Mouse (Mus musculus): Measurements from ENCODE around the gene Casd1. TPM values are rescaled to one million over a fixed set of nuclear protein-coding genes. Genes with fewer than 3 reads are reported as not detected.
A peak's percentile ranks its signal among the peaks of the same experiment; 100 is the strongest.
"Not testable (repeated sequence)": the region's sequence is repeated elsewhere in the genome, so short reads cannot be mapped to it uniquely, and the experiment has no call there.

Gene Casd1
- total RNA-seq, 2 experiments from 2014 or later = 33.4 to 34.5 TPM

- intact Hi-C loops (cut with DNase I) = no loop called here
- no peak for DNase-seq
Measured at GRCm38 (mm10) chr6:4610216-4610896, 9.7 kb downstream of the Casd1 start.

- intact Hi-C loops (cut with DNase I) = no loop called here
- DNase-seq = no peak
Measured at GRCm38 (mm10) chr6:4611853-4612252, 11.2 kb downstream of the Casd1 start.

DNA sequence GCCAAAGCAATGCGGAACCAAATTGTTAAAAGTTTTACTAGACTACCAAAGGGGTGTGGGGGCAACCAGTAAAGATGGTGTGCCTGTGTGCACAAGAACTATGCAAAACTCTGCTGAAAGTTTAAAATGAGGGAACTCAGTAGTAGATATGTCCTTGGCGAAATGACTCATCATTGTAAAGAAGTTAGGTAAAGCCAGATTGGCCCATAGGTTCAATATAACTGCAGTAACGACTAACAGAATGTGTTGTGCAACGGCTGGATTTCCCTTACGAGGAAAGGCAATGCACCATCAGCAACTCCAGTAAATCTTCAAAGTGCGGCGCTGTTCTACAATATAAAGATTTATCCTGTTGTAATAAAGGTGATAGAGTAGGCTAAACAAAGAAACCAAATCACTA is 11.8 kb downstream of the Casd1 start:
- intact Hi-C loops (cut with DNase I) = no loop called here
- DNase-seq = no peak

- intact Hi-C loops (cut with DNase I) = no loop called here
- DNase-seq = no peak
Measured at GRCm38 (mm10) chr6:4617911-4618310, 17.3 kb downstream of the Casd1 start.

DNA sequence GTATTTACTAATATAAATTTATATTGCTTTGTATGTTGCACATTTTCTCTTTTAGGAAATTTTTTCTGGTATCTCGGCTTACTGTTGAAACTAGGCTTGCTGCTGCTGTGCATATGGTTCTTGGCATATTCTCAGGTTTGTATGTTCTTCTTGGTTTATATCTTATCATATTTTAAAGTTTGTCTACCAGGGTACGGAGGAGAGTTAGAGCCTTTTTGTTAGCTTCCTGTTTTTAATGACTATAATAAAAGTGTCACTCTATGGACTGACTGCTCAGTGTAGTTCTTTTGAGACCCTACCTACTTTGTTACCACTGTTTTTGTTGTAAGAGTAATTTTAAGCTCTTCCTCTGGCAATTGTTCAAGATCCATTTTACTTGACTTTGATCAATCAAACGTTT is 30.8 kb downstream of the Casd1 start:
- no peak for DNase-seq
- intact Hi-C loops (cut with DNase I) = no loop called here

GRCm38 (mm10) chr6:4633189-4633588 is 32.5 kb downstream of the Casd1 start:
- intact Hi-C loops (cut with DNase I) = no loop called here
- DNase-seq = no peak

- DNase-seq = no peak
- intact Hi-C loops (cut with DNase I) = no loop called here
Measured at GRCm38 (mm10) chr6:4634804-4635203, 34.2 kb downstream of the Casd1 start.

DNA sequence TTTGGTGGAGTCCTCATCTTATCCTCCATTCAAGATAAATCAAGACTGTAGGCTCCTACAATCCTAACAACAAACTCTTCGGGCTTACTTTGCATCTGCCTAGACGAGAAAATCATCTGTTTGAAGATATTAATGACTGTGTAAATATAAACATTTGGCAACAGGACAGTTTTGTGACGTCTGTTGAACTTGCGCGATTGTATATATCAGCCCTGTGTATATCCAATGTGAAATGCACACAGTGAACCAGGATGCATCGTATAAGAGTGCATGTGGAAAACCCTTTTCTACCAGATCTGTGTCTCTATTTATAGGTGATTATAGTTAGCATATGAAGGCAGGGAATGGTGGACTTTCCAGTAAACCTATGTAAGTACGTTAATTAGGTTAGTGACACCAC is 41.4 kb downstream of the Casd1 start:
- intact Hi-C loops (cut with DNase I) = no loop called here
- no peak for DNase-seq

GRCm38 (mm10) chr6:4647351-4647750 is 46.7 kb downstream of the Casd1 start:
- no peak for DNase-seq
- intact Hi-C loops (cut with DNase I) = no loop called here

DNA sequence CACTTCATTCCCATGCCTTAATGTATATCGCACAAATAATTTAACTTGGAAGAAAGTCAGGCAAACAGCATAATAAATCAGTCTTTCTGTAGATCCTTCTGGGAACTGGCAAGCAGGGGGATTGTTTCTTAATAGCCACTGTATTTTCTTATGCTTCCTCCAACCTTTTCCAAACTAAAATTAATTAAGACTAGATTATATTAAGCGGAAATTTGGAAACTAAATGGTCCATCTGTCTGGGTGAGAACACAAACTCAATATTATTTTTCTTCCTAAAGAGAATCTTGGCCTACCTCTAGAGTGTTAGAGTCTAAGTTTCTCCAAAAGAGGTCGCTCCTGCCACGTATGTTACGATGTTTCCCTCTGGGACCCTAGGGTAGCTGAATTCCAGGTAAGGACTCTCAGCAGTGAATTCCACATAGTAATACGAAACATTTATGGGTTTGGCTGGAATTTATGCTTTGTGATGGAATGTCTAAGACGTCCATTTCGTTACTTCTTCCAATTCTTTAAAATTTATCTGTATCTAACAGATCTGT is 52.0 kb downstream of the Casd1 start:
- intact Hi-C loops (cut with DNase I) = loop anchor here (5.0 kb wide), 1 partner anchor 460 kb away; no protein-coding TSS in a partner anchor
- peak in 1 of 2 experiments; percentile 12 for DNase-seq

DNA sequence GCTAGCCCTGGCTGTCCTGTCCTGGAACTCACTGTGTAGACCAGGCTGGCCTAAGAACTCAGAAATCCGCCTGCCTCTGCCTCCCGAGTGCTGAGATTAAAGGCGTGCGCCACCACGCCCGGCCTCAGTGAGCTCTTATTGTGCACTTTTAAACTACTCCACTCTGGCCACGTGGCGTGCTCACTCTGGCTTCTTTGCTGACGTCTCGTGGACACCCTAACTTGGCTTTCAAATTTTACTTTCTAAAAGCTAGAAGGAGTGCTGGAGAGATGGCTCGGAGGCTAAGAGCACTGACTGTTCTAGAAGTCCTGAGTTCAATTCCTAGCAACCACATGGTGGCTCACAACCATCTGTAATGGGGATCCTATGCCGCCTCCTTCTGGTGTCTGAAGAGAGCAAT is 53.1 kb downstream of the Casd1 start:
- DNase-seq = not testable (repeated sequence)
- intact Hi-C loops (cut with DNase I) = loop anchor here (5.0 kb wide), 1 partner anchor 459 kb away; no protein-coding TSS in a partner anchor

GRCm38 (mm10) chr6:4655466-4655865 is 54.8 kb downstream of the Casd1 start:
- DNase-seq = peak in 1 of 2 experiments; percentile 6
- intact Hi-C loops (cut with DNase I) = no loop called here

DNA sequence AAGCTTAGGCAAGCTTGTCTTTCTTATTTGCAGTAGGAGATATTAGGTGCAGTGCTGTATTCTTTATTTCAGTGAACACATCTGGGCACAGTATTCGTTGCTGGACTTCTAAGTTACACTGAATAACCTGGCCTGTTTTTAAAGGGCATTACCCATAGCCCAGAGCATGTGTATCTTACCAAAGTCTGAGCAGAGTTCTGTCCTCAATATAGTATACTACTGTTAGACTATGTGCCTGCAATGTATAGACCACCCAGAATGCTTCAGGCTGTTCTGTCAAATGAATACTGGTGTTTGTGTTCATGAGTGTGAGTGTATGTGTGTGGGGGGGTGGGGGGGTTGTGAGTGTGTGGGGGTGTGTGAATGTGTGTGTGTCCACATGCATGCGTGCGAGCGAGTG is 55.3 kb downstream of the Casd1 start:
- DNase-seq = no peak
- intact Hi-C loops (cut with DNase I) = no loop called here

DNA sequence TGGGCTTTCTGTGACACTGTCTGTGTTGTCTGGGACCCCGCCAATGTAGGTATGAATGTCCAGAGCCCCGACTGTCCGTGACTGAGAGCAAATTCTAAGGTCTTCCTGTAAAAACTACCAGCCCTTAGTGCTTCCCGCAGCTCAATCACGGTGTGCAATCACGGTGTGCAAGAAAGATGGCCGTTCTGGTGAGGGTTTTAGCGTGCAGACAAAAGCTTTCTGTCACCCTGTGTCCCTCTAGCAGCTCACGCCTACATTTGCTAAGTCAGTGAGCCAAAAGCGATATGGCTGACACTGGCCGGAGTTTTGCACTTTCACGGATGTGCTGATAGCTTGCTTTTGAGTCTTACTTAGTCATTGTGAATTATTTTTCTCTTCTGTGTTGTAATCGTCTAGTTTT is 58.2 kb downstream of the Casd1 start:
- intact Hi-C loops (cut with DNase I) = no loop called here
- DNase-seq = no peak

DNA sequence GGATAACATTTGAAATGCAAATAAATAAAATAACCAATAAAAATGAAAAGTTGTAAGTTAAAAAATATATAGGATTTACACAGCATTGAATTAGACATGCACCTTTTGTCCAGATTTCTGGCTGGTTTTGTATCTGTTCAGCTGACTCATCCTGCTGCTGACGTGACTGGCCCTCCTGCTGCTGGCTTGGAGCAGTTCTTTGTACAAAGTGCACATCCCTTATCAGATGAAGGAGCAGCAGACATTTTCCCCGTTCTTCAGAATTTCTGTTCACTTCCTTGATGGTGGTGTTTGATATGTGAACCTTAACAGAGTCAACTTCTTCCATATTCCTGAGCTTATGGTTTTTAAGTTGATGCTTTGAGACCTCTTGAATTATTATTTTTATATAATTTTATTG is 62.9 kb downstream of the Casd1 start:
- intact Hi-C loops (cut with DNase I) = no loop called here

GRCm38 (mm10) chr6:4664313-4664712 is 63.7 kb downstream of the Casd1 start:
- no peak for DNase-seq
- intact Hi-C loops (cut with DNase I) = no loop called here

More for the DNA sequence above, 62.9 kb downstream of the Casd1 start:
- no peak for DNase-seq

DNA sequence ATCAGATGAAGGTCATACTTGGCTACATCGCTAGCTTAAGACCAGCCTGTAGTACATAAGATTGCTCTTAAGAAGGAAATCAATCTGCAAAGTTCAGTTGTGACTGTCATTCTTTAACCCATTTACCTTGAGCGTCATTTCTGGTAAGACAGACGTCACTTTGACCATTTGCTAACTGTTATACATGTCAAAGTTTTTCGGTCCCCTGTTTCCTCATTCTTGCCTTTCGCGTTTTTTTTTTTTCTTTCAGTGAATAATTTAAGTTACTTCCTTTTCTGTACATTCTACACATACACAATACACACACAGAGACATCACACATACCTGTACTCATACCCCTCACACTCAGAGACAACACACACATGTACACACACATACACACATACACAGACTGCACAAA is 64.5 kb downstream of the Casd1 start:
- intact Hi-C loops (cut with DNase I) = no loop called here
- no peak for DNase-seq

DNA sequence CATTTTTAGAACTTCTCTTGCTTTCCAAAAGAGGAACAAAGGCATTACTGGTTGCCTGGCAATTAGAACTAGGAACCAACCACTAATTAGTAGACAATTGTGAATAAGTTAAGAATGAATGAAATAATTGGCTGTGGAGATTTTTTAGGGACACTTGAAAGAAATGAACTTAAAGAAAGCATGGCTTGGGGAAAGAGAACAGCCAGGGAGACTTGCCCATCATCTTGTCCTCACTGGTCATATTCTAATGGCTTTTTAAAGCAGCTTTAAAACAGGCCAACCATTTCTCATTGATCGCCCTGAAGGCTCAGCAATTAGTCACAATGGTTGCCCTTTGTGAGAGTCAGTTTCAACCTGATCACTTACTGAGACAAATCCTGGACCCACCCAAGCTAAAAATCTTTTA is 76.7 kb downstream of the Casd1 start:
- intact Hi-C loops (cut with DNase I) = no loop called here
- no peak for DNase-seq

DNA sequence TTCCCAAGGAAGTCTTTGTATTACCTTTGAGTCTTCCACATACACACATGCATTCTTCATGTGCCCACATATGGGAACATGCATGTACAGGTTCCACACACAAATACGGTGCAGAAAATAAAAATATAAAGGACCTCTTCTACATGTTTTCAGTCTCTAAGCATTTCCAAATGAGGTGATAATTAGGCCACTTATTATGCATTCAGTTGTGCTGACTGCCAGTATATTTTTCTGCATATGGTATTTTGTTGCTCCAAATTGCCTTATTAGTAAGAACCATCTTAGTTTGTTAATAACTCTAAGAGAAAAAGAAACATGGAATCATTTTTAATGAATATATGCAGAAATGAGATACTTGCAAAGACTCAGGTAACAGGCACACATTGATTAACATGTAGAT is 79.3 kb downstream of the Casd1 start:
- intact Hi-C loops (cut with DNase I) = no loop called here

GRCm38 (mm10) chr6:4680576-4680975 is 79.9 kb downstream of the Casd1 start:
- no peak for DNase-seq
- intact Hi-C loops (cut with DNase I) = no loop called here

More for the DNA sequence above, 79.3 kb downstream of the Casd1 start:
- no peak for DNase-seq

DNA sequence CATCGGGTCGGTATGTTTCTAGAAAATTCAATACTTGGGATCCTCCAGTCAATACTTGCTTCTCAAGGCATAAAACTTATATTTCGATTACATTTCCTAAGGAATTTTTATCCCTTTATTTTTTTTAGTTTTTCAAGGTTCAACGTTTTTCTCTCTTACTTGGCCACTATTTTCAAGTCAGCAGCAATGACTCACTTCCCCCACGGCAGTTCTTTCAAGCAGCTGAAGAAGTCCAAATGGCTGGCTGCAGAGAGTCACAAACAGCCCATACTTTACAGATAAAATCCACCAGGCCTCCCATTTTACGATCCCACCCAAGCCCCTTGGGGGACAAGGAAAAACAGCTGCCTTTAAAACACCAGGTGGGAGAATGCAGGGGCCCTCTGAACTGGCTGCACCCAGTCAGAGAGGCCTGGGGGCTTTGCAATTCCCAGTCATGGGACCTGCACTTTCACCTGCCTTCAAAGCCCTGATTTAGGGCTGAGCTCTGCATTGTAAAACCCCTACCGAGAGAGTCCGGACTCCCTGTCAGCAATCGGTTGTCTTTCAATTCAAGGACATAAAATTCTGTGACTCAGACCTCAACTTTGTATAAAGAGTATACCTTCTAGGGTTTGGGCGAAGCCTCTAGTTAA is 84.2 kb downstream of the Casd1 start:
- DNase-seq = peak; percentile 8 to 20
- intact Hi-C loops (cut with DNase I) = no loop called here

DNA sequence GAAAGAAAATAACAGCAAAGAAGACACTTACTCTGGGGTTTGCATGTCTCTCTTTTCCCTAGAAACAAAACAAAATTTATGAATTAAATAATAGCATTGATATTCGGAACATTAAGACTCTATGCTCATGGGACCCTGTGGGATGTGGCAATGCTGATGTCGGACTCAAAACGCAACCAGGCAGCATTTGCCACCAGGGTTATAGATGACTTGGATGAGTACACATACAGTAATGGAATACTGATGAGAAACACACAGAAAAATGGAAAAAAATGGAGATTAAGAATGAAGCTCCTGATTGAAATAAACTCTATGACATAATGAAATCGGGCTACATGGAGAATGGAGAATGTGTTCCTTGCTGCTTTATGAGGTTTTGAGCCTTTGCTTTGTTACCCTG is 89.8 kb downstream of the Casd1 start:
- no peak for DNase-seq
- intact Hi-C loops (cut with DNase I) = no loop called here

Measured in heart, postnatal 10 days (tissue).